In the genomic region with DNA sequence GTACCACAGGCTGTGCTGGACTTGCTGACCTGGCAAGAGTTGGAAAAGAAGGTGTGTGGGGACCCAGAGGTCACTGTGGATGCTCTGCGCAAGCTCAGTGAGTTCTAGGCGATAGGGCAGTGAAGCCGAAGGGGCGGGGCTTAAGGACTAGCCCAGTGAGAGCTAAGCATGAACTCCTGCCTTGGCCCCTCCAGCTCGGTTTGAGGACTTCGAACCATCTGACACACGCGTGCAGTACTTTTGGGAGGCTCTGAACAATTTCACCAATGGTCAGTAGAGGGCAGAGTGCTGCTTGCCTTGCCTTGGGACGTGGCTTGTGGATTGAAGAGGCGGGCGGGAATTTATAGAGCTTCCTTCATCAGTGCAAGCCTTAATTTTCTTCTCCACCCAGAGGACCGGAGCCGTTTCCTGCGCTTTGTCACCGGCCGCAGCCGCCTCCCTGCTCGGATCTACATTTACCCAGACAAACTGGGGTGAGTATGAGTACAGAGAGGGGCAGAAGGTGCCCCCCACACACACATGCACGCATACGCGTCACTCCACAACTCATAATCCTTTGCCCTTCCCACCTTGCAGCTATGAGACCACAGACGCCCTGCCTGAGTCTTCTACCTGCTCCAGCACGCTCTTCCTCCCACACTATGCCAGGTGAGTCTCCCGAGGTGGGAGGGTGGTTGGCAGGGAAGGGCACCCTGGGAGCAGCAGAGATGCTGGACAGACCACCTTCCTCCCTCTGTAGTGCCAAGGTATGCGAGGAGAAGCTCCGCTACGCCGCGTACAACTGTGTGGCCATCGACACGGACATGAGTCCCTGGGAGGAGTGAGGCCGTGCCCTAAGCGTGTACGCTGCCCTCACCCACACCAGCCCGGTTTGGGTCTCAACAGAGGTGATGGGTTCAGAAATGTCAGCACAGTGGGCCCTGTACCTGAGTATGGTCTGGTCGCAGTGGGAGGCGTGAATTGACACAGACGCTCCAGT, we compare ENCODE assay signal across 8 mouse cellular contexts. TPM values are rescaled to one million over a fixed set of nuclear protein-coding genes. Genes with fewer than 3 reads are reported as not detected.
DNase-seq lines count a peak whose midpoint lies in the region; ATAC-seq and TF ChIP-seq lines count a peak whose summit lies in the region.

No protein-coding gene starts in this region.

- H3K4me2 ChIP-seq in embryonic facial prominence, embryonic 13.5 days: no peak overlapping the region
- H3K4me2 ChIP-seq in heart, postnatal 0 days (ENCODE audit: low read depth, low read length): no peak overlapping the region
- H3K4me2 ChIP-seq in neural tube, embryonic 15.5 days: no peak overlapping the region

- H3K4me1 ChIP-seq in bone marrow, adult 2 months (ENCODE audit: control insufficient read depth, insufficient read depth, low read length): no peaks in the 10 kb centered on the region
- H3K4me1 ChIP-seq in embryonic facial prominence, embryonic 13.5 days: peaks cover 4% of the 10 kb centered on the region
- H3K4me1 ChIP-seq in heart, postnatal 0 days (ENCODE audit: control insufficient read depth, insufficient read depth): no peaks in the 10 kb centered on the region
- H3K4me1 ChIP-seq in neural tube, embryonic 15.5 days: no peaks in the 10 kb centered on the region

- peak; percentile 93 for DNase-seq in ES-CJ7 (ENCODE audit: low read depth, low spot score)
- DNase-seq in heart, postnatal 0 days (ENCODE audit: low spot score): peak; percentile 53
- DNase-seq in kidney, postnatal 14 days: peak; percentile 81
- DNase-seq in lung, adult 18-20 months: peak; percentile 48 to 67
- DNase-seq in thymus, postnatal 4 days: peak; percentile 45

- 73% methylated on average over 38 of the region's 38 CpGs for WGBS in bone marrow, adult 2 months
- 53% methylated on average over 38 of the region's 38 CpGs for WGBS in embryonic facial prominence, embryonic 13.5 days
- 57% methylated on average over 38 of the region's 38 CpGs for WGBS in heart, postnatal 0 days
- 54% methylated on average over 38 of the region's 38 CpGs for WGBS in neural tube, embryonic 15.5 days

- TF ChIP-seq CTCF in bone marrow, adult 2 months (IDR thresholded peaks at IDR 0.05; ENCODE audit: control insufficient read depth, insufficient read depth, low read length): peak; percentile 68
- peak; percentile 75 for TF ChIP-seq CTCF in heart, postnatal 0 days (IDR thresholded peaks at IDR 0.05; ENCODE audit: low read depth)

- no peak for TF ChIP-seq POLR2A in bone marrow, adult 2 months (IDR thresholded peaks at IDR 0.05; ENCODE audit: borderline replicate concordance, control insufficient read depth, low read depth, low read length)

- no peaks in the 10 kb centered on the region for H3K27me3 ChIP-seq in embryonic facial prominence, embryonic 13.5 days
- H3K27me3 ChIP-seq in heart, postnatal 0 days (ENCODE audit: control insufficient read depth, insufficient read depth, low read length): no peaks in the 10 kb centered on the region
- no peaks in the 10 kb centered on the region for H3K27me3 ChIP-seq in neural tube, embryonic 15.5 days (replicated peaks)

- no peak overlapping the region for H3K27ac ChIP-seq in bone marrow, adult 2 months (ENCODE audit: control insufficient read depth, insufficient read depth, low read depth, low read length, poor library complexity)
- no peak overlapping the region for H3K27ac ChIP-seq in embryonic facial prominence, embryonic 13.5 days
- H3K27ac ChIP-seq in heart, postnatal 0 days (ENCODE audit: low read depth): no peak overlapping the region
- no peak overlapping the region for H3K27ac ChIP-seq in neural tube, embryonic 15.5 days (replicated peaks)

- peak overlapping the region; percentile 27; the same call in 1 of the 2 replicates for H3K9ac ChIP-seq in embryonic facial prominence, embryonic 13.5 days
- no peak overlapping the region for H3K9ac ChIP-seq in heart, postnatal 0 days (replicated peaks; ENCODE audit: low read depth, low read length)
- no peak overlapping the region for H3K9ac ChIP-seq in neural tube, embryonic 15.5 days (replicated peaks)

- peaks cover 56% of the 10 kb centered on the region for H3K36me3 ChIP-seq in embryonic facial prominence, embryonic 13.5 days
- H3K36me3 ChIP-seq in heart, postnatal 0 days (replicated peaks; ENCODE audit: control insufficient read depth, insufficient read depth, low read length): peaks cover 54% of the 10 kb centered on the region
- H3K36me3 ChIP-seq in neural tube, embryonic 15.5 days: peaks cover 64% of the 10 kb centered on the region

- H3K4me3 ChIP-seq in bone marrow, adult 2 months (replicated peaks; ENCODE audit: control insufficient read depth, low read depth, low read length): no peak overlapping the region
- H3K4me3 ChIP-seq in embryonic facial prominence, embryonic 13.5 days: no peak overlapping the region
- H3K4me3 ChIP-seq in heart, postnatal 0 days (ENCODE audit: low read depth, low read length): no peak overlapping the region
- no peak overlapping the region for H3K4me3 ChIP-seq in neural tube, embryonic 15.5 days (replicated peaks)

- ATAC-seq in embryonic facial prominence, embryonic 13.5 days (ENCODE audit: insufficient number of reproducible peaks, insufficient read depth, low FRiP score, low TSS enrichment, low read depth): no peak; the same call in 1 of the 2 replicates
- ATAC-seq in heart, postnatal 0 days (ENCODE audit: insufficient read depth, low read depth): peak; percentile 63; the same call in 1 of the 2 replicates
- peak; percentile 58; the same call in 1 of the 2 replicates for ATAC-seq in neural tube, embryonic 15.5 days (ENCODE audit: low FRiP score)

- no peaks in the 10 kb centered on the region for H3K9me3 ChIP-seq in embryonic facial prominence, embryonic 13.5 days
- H3K9me3 ChIP-seq in heart, postnatal 0 days (replicated peaks; ENCODE audit: control insufficient read depth, low read length): no peaks in the 10 kb centered on the region
- H3K9me3 ChIP-seq in neural tube, embryonic 15.5 days (replicated peaks): no peaks in the 10 kb centered on the region

- TF ChIP-seq EP300 in heart, postnatal 0 days (IDR thresholded peaks at IDR 0.05; ENCODE audit: low read depth): no peak

RNA-seq across cellular contexts. Expression of gene Hectd3, which starts 7.7 kb away (rescaled TPM):
- 10.3 and 18.7 TPM in 2 replicates for polyA plus RNA-seq in bone marrow, adult 2 months (2011; ENCODE audit: insufficient read depth, insufficient read length, low replicate concordance, missing spikeins)
- 11.2 and 12.5 TPM in 2 replicates for polyA plus RNA-seq in embryonic facial prominence, embryonic 13.5 days (2015; fragmentation: Nextera tagmentation; extraction: Ambion mirVana)
- total RNA-seq in heart, postnatal 0 days (2014; rRNA removed; ENCODE audit: low replicate concordance): 14.4 and 19.2 TPM in 2 replicates
- polyA plus RNA-seq in heart, postnatal 0 days (2015; fragmentation: Nextera tagmentation; extraction: Ambion mirVana): 5.3 and 5.6 TPM in 2 replicates
- polyA plus RNA-seq in neural tube, embryonic 15.5 days (2015; fragmentation: Nextera tagmentation; extraction: Ambion mirVana): 22.4 and 24.9 TPM in 2 replicates

RNA-seq across cellular contexts. Expression of gene Urod, which starts 8.6 kb away (rescaled TPM):
- polyA plus RNA-seq in bone marrow, adult 2 months (2011; ENCODE audit: insufficient read depth, insufficient read length, low replicate concordance, missing spikeins): 442 and 477 TPM in 2 replicates
- 101 and 105 TPM in 2 replicates for polyA plus RNA-seq in embryonic facial prominence, embryonic 13.5 days (2015; fragmentation: Nextera tagmentation; extraction: Ambion mirVana)
- 103 and 124 TPM in 2 replicates for total RNA-seq in heart, postnatal 0 days (2014; rRNA removed; ENCODE audit: low replicate concordance)
- polyA plus RNA-seq in heart, postnatal 0 days (2015; fragmentation: Nextera tagmentation; extraction: Ambion mirVana): 107 and 110 TPM in 2 replicates
- 57.2 and 62.7 TPM in 2 replicates for polyA plus RNA-seq in neural tube, embryonic 15.5 days (2015; fragmentation: Nextera tagmentation; extraction: Ambion mirVana)

RNA-seq across cellular contexts. Expression of gene Eif2b3, which starts 16.4 kb away (rescaled TPM):
- 13.1 and 23.4 TPM in 2 replicates for polyA plus RNA-seq in bone marrow, adult 2 months (2011; ENCODE audit: insufficient read depth, insufficient read length, low replicate concordance, missing spikeins)
- 45.3 and 45.7 TPM in 2 replicates for polyA plus RNA-seq in embryonic facial prominence, embryonic 13.5 days (2015; fragmentation: Nextera tagmentation; extraction: Ambion mirVana)
- 10.7 and 14.0 TPM in 2 replicates for total RNA-seq in heart, postnatal 0 days (2014; rRNA removed; ENCODE audit: low replicate concordance)
- polyA plus RNA-seq in heart, postnatal 0 days (2015; fragmentation: Nextera tagmentation; extraction: Ambion mirVana): 25.7 and 27.5 TPM in 2 replicates
- 46.1 and 49.1 TPM in 2 replicates for polyA plus RNA-seq in neural tube, embryonic 15.5 days (2015; fragmentation: Nextera tagmentation; extraction: Ambion mirVana)
